Mouse (Mus musculus) heart, postnatal 0 days (tissue): ENCODE measurements around the gene 4933415A04Rik. TPM values are rescaled to one million over a fixed set of nuclear protein-coding genes. Genes with fewer than 3 reads are reported as not detected.

Experiments
- ATAC-seq: fragments of 200-750 bp; cut with Nextera tagmentation; 2 replicates; pipeline ENCODE4 v1.8.0; 2017; ENCODE audit warnings: low read depth, moderate number of reproducible peaks, moderate library complexity; ENCODE audit not compliant: insufficient read depth
- DNase-seq: peaks from one replicate; pipeline ENCODE4 v3.0.0-alpha.2; 2016; ENCODE audit warnings: low spot score
- H3K27ac ChIP-seq: fragments of 300-500 bp; sonication (generic); 2 replicates; pipeline ENCODE4 v1.5.1; 2014; ENCODE audit warnings: low read depth, mild to moderate bottlenecking
- H3K27me3 ChIP-seq: fragments of 300-500 bp; sonication (generic); 2 replicates; pipeline ENCODE4 v1.6.1; 2014; ENCODE audit warnings: low read length, mixed read lengths; ENCODE audit not compliant: control insufficient read depth, insufficient read depth
- H3K36me3 ChIP-seq: fragments of 300-500 bp; sonication (generic); replicated peaks from 2 replicates; pipeline ENCODE4 v1.6.1; 2014; ENCODE audit warnings: low read length, mixed read lengths; ENCODE audit not compliant: control insufficient read depth, insufficient read depth
- H3K4me1 ChIP-seq: fragments of 300-500 bp; sonication (generic); 2 replicates; pipeline ENCODE4 v1.6.1; 2014; ENCODE audit warnings: antibody characterized with exemption; ENCODE audit not compliant: control insufficient read depth, insufficient read depth
- H3K4me2 ChIP-seq: fragments of 300-500 bp; sonication (generic); 2 replicates; pipeline ENCODE4 v1.6.1; 2014; ENCODE audit warnings: low read depth, mild to moderate bottlenecking, low read length, moderate library complexity
- H3K4me3 ChIP-seq: fragments of 300-500 bp; sonication (generic); 2 replicates; pipeline ENCODE4 v1.5.1; 2014; ENCODE audit warnings: low read depth, low read length
- H3K9ac ChIP-seq: fragments of 300-500 bp; sonication (generic); replicated peaks from 2 replicates; pipeline ENCODE4 v1.6.1; 2014; ENCODE audit warnings: low read depth, low read length, mixed read lengths
- H3K9me3 ChIP-seq: fragments of 300-500 bp; sonication (generic); replicated peaks from 2 replicates; pipeline ENCODE4 v1.6.1; 2016; ENCODE audit warnings: low read length; ENCODE audit not compliant: control insufficient read depth
- CTCF ChIP-seq: IDR thresholded peaks from 2 replicates; pipeline ENCODE4 v1.5.1; 2016; ENCODE audit warnings: antibody characterized with exemption, control low read depth, low read depth
- EP300 ChIP-seq: IDR thresholded peaks from 2 replicates; pipeline ENCODE4 v1.6.1; 2016; ENCODE audit warnings: antibody characterized with exemption, low read depth
- whole genome bisulfite sequencing: fragments of 180-500 bp; shearing (Covaris S2); extraction: QIAGEN DNeasy Blood & Tissue Kit; methylation state at CpG from one replicate; pipeline ENCODE4 v1.1.7; 2014; 5-methylcytosine and 5-hydroxymethylcytosine counted together
- polyA plus RNA-seq: library from polyadenylated mRNA; unstranded; fragments of >200 nt; fragmentation: Nextera tagmentation; extraction: Ambion mirVana; gene quantifications from 2 replicates; pipeline ENCODE4 v1.2.1, GENCODE M21; 2015
- total RNA-seq: library from RNA; depleted of rRNA; stranded (reverse); fragments of >200 nt; gene quantifications from 2 replicates; pipeline ENCODE4 v1.2.3, GENCODE M21; 2014; ENCODE audit warnings: low replicate concordance

Gene 4933415A04Rik
- total and polyA plus RNA-seq, 2 experiments from 2014 or later, result 0.08 to 5.5 TPM

DNA sequence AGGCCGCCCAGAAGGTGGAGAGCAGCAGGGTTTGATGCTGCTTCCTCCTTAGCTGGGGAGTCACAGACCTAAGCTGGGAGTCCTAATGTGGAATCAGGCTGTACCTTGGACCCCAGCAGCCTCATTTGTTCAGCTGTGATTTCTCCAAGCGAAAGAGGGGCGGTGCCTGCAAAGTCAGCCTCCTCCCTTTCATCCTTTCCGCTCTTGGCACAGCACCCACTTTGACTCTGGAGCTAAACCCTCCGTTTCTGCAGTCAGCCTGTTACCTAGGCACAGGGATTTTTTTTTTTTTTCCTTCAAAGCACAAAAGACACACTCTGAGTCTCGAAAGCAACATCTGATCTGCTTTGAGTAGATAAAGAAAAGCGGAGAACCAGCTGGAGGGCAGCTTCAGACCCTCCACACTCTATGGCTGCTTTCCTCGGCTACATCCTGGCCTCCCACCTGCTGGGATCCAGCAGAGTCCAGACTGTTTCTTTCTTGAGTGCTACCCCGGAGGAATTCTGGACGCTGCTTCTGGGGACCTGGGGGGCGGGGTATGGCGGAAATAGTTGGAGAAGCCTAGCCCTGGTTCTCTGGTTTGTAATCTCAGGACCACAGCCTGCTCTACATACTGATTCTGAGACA is 39.6 kb downstream of the 4933415A04Rik start:
- Histone ChIP-seq H3K4me3 (peak overlapping the region; percentile 15; the same call in 1 of the 2 replicates), H3K27ac (peak overlapping the region; percentile 32; the same call in 1 of the 2 replicates), H3K36me3 (no peaks in the 10 kb centered on the region), H3K4me1 (peaks cover 4% of the 10 kb centered on the region; the same call in 1 of the 2 replicates), H3K9me3 (no peaks in the 10 kb centered on the region), H3K4me2 (peak overlapping the region; percentile 56), H3K27me3 (no peaks in the 10 kb centered on the region), H3K9ac (0 out of 2 replicates have a peak overlapping the region, but pooled peaks have one; percentile 9)
- no peak for ATAC-seq
- peak; percentile 48 for DNase-seq
- no peak for TF ChIP-seq CTCF
- TF ChIP-seq EP300, result no peak
- 10% methylated on average over 12 of the region's 12 CpGs for WGBS

- DNase-seq, result no peak
- no peak for ATAC-seq
- Histone ChIP-seq H3K4me2 (peak overlapping the region; percentile 56), H3K9ac (no peak overlapping the region), H3K9me3 (no peaks in the 10 kb centered on the region), H3K4me3 (no peak overlapping the region), H3K4me1 (peaks cover 4% of the 10 kb centered on the region), H3K27ac (peak overlapping the region; percentile 32; the same call in 1 of the 2 replicates), H3K36me3 (no peaks in the 10 kb centered on the region), H3K27me3 (no peaks in the 10 kb centered on the region)
- 37% methylated on average over 18 of the region's 18 CpGs for WGBS
- TF ChIP-seq CTCF (no peak), EP300 (no peak)
These were observed 40.2 kb downstream of the 4933415A04Rik start for GRCm38 (mm10) chr11:43626927-43627645.

DNA sequence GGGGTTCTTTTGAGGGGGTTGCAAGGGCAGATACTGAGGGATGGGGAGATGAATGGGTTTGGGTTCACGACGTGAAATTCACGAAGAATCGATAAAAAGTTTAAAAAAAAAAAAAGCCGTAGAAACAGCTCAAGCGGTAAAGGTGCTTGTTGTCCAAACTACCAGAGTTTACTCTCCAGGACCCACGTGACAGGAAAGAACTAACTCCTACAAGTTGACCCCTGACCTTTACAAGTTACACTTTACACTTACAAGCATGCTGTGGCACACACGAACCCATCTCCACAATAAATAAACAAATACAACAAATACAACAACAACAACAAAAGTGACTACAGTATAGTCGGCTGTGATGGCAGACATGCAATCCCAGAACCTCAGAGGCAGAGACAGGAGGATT is 44.8 kb downstream of the 4933415A04Rik start:
- ATAC-seq, result no peak
- 89% methylated on average over 9 of the region's 9 CpGs for WGBS

DNA sequence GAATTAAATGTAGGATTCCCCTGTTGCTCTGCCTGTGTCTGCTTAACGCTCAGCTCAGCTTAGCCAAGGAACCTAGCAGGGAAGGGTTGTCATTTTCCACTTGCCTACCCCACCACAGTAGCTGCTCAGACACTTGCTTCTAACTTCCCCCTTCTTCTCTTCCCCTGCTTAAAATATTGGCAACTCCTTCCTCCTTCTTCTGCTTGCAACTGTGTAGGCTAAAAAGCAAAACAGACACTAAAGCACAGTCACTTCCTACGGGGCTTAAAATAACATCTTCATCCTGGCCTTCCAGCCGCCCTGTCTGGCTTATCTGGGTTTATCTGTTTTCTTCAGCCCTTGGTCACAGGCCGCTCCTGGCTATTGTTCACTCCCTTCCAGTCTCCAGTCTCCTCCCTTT is 45.7 kb downstream of the 4933415A04Rik start:
- TF ChIP-seq CTCF (no peak), EP300 (no peak)
- DNase-seq (no peak), ATAC-seq (no peak)
- Histone ChIP-seq H3K27ac (no peak overlapping the region), H3K9ac (no peak overlapping the region), H3K4me3 (no peak overlapping the region), H3K9me3 (no peaks in the 10 kb centered on the region), H3K27me3 (no peaks in the 10 kb centered on the region), H3K36me3 (no peaks in the 10 kb centered on the region), H3K4me1 (peaks cover 15% of the 10 kb centered on the region), H3K4me2 (no peak overlapping the region)
- 18% methylated on average over 4 of the region's 4 CpGs for WGBS

More for the DNA sequence above, 44.8 kb downstream of the 4933415A04Rik start:
- no peaks in the 10 kb centered on the region for H3K27me3 ChIP-seq
- DNase-seq, result no peak
- TF ChIP-seq EP300 (no peak), CTCF (no peak)
- no peaks in the 10 kb centered on the region for H3K36me3 ChIP-seq
- no peak overlapping the region for H3K4me2 ChIP-seq
- peaks cover 18% of the 10 kb centered on the region for H3K4me1 ChIP-seq
- no peak overlapping the region for H3K9ac ChIP-seq
- no peak overlapping the region for H3K4me3 ChIP-seq
- H3K9me3 ChIP-seq, result no peaks in the 10 kb centered on the region
- H3K27ac ChIP-seq, result no peak overlapping the region

DNA sequence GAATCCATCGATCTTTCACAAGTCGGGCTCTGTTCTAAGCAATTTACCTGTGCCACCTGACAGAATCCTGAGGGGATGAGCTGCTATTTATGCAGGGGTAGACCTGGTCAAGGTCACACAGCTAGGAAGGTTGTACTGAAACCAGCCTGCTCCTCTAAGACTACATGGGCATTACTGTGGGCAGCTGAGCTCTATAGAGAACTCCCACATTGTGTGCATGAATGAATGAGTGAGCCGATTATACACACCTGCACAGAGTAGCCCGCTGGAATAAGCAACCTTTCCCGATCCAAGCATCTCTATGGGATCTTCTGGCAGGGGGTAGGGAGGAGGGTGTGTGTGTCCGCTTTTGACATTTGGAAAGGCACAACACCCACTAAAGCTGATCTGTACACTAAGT is 46.3 kb downstream of the 4933415A04Rik start:
- Histone ChIP-seq H3K4me1 (peaks cover 15% of the 10 kb centered on the region), H3K27ac (peak overlapping the region; percentile 71; the same call in 1 of the 2 replicates), H3K9ac (no peak overlapping the region), H3K27me3 (no peaks in the 10 kb centered on the region), H3K4me2 (no peak overlapping the region), H3K9me3 (no peaks in the 10 kb centered on the region), H3K4me3 (no peak overlapping the region), H3K36me3 (no peaks in the 10 kb centered on the region)
- TF ChIP-seq EP300 (no peak), CTCF (no peak)
- DNase-seq, result no peak
- WGBS, result 61% methylated on average over 6 of the region's 6 CpGs
- ATAC-seq, result no peak
